Comparison of ENCODE assay signal across 8 mouse cellular contexts in genomic region chr14:53363995-53364394, GRCm38 (mm10).
DNase-seq lines count a peak whose midpoint lies in the region; ATAC-seq and TF ChIP-seq lines count a peak whose summit lies in the region.
"Not testable (repeated sequence)": the region's sequence is repeated elsewhere in the genome, so short reads cannot be mapped to it uniquely, and the experiment has no call there.

No protein-coding gene starts in this region.

- TF ChIP-seq POLR2A in CH12.LX (IDR thresholded peaks at IDR 0.05; ENCODE audit: low read depth, low read length); thymus, adult 2 months (IDR thresholded peaks at IDR 0.05; ENCODE audit: control insufficient read depth, extremely low read depth, insufficient read depth, low read length, poor library complexity): not testable (repeated sequence)

- TF ChIP-seq CTCF in CH12.LX (conservative IDR thresholded peaks at IDR 0.05 in 1 of 2, IDR thresholded peaks at IDR 0.05 in 1 of 2; ENCODE audit: low read depth in 2 of 2, low read length in 2 of 2); thymus, adult 2 months (IDR thresholded peaks at IDR 0.05; ENCODE audit: borderline replicate concordance, control insufficient read depth, extremely low read depth, insufficient read depth, low read length, poor library complexity): not testable (repeated sequence)

- H3K36me3 ChIP-seq in CH12.LX (replicated peaks in 1 of 2; ENCODE audit: control insufficient read depth in 1 of 2, insufficient read depth in 1 of 2, low read length in 1 of 2); liver, embryonic 12.5 days; thymus, adult 2 months (ENCODE audit: control insufficient read depth, insufficient read depth, low read length): not testable (repeated sequence)

- not testable (repeated sequence) for H3K27ac ChIP-seq in CH12.LX (ENCODE audit: insufficient read depth, low read depth); liver, embryonic 12.5 days
- peak overlapping the region; percentile 82 for H3K27ac ChIP-seq in thymus, adult 2 months (ENCODE audit: control insufficient read depth, insufficient read depth, low read length)

- not testable (repeated sequence) for H3K79me2 ChIP-seq in CH12.LX (replicated peaks; ENCODE audit: control insufficient read depth, extremely low read depth, insufficient read depth, poor library complexity, severe bottlenecking)

- H3K27me3 ChIP-seq in CH12.LX (replicated peaks); liver, embryonic 12.5 days (replicated peaks); thymus, adult 2 months (ENCODE audit: control insufficient read depth, insufficient read depth, low read length): not testable (repeated sequence)

- H3K4me2 ChIP-seq in CH12.LX (ENCODE audit: insufficient read depth, low read depth, poor library complexity, severe bottlenecking); liver, embryonic 12.5 days: not testable (repeated sequence)

- H3K4me3 ChIP-seq in CH12.LX (replicated peaks in 1 of 3; ENCODE audit: low read depth in 2 of 3, low read length in 2 of 3, poor library complexity in 1 of 3); liver, embryonic 12.5 days: not testable (repeated sequence)
- 0 out of 2 replicates have a peak overlapping the region, but pooled peaks have one; percentile 3 for H3K4me3 ChIP-seq in thymus, adult 2 months (ENCODE audit: control insufficient read depth, insufficient read depth, low read length)

- H3K9ac ChIP-seq in CH12.LX (ENCODE audit: insufficient read depth, low read depth); liver, embryonic 12.5 days: not testable (repeated sequence)

- DNase-seq in 416B (ENCODE audit: low read depth) = peak; percentile 29
- DNase-seq in CH12.LX (ENCODE audit: extremely low read depth) = peak; percentile 56
- peak; percentile 53 for DNase-seq in c-Kit-negative CD71-positive TER-119-positive erythroid progenitor cells, embryonic 14.5 days (ENCODE audit: low read depth, low spot score)
- peak; percentile 80 for DNase-seq in naive thymus-derived CD4-positive, alpha-beta T cell, adult 2 months (ENCODE audit: low read depth)
- peak; percentile 77 for DNase-seq in thymus, adult 2 months
- peak; percentile 77 to 88 for DNase-seq in thymus, postnatal 36 days

- dilution Hi-C loops in CH12.LX (cut with MboI; ENCODE audit: extremely low pct_ligation_motif_present, extremely low pct_unique_long_range_greater_than_20kb, low sequenced_read_pairs) = not testable (repeated sequence)

- TF ChIP-seq EP300 in CH12.LX (IDR thresholded peaks at IDR 0.05; ENCODE audit: low read length) = not testable (repeated sequence)

- TF ChIP-seq RAD21 in CH12.LX (IDR thresholded peaks at IDR 0.05; ENCODE audit: low read depth, low read length) = not testable (repeated sequence)

- ATAC-seq in erythroid progenitor cell, adult 5-6 weeks (replicated peaks; ENCODE audit: low FRiP score, poor library complexity, severe bottlenecking) = 0 out of 2 replicates have a peak, but pooled peaks have one; percentile 25
- ATAC-seq in liver, embryonic 12.5 days = peak; percentile 44; the same call in 1 of the 2 replicates

- in situ Hi-C loops in CH12.LX (cut with MboI; ENCODE audit: low pct_ligation_motif_present, low pct_unique_long_range_greater_than_20kb, low sequenced_read_pairs) = not testable (repeated sequence)

- peaks cover 0 to 21% of the 10 kb centered on the region in 2 experiments; a peak in 2 of 4 replicates for H3K4me1 ChIP-seq in CH12.LX (ENCODE audit: control insufficient read depth in 1 of 2, insufficient read depth in 2 of 2)
- H3K4me1 ChIP-seq in liver, embryonic 12.5 days = peaks cover 27% of the 10 kb centered on the region
- H3K4me1 ChIP-seq in thymus, adult 2 months (replicated peaks; ENCODE audit: control insufficient read depth, insufficient read depth, low read length) = peaks cover 24% of the 10 kb centered on the region

- not testable (repeated sequence) for H3K9me3 ChIP-seq in CH12.LX (replicated peaks; ENCODE audit: low read length); liver, embryonic 12.5 days (replicated peaks)

- 20% methylated on average over 5 of the region's 5 CpGs for WGBS in liver, embryonic 12.5 days (ENCODE audit: insufficient replicate concordance)
- 3% methylated on average over 5 of the region's 5 CpGs for WGBS in thymus, adult 2 months

Comparison
In these comparisons a context has a peak if more than half of its experiments do, and no peak if none do; other contexts are left out.
1. DNase-seq: peak in every context shown above with its lines; median percentile 82 in thymus, postnatal 36 days; 80 in naive thymus-derived CD4-positive, alpha-beta T cell, adult 2 months; 77 in thymus, adult 2 months; 56 in CH12.LX; 53 in c-Kit-negative CD71-positive TER-119-positive erythroid progenitor cells, embryonic 14.5 days; 29 in 416B.